Mouse (Mus musculus): ENCODE data around the gene Sars. TPM values are rescaled to one million over a fixed set of nuclear protein-coding genes. Genes with fewer than 3 reads are reported as not detected.

Sars gene
- polyA plus RNA-seq, 1 experiment from 2014 or later: 108 TPM

- no peak overlapping the region for H3K27ac ChIP-seq
- H3K4me2 ChIP-seq: no peak overlapping the region
- H3K4me3 ChIP-seq (replicated peaks): no peak overlapping the region
- 0 out of 2 replicates have a peak, but pooled peaks cover 3% of the 10 kb centered on the region for H3K27me3 ChIP-seq
- 0 out of 2 replicates have a peak, but pooled peaks cover 3% of the 10 kb centered on the region for H3K4me1 ChIP-seq (replicated peaks)
- no peak for ATAC-seq (ENCODE audit: low read depth)
- DNase-seq: no peak
- no peaks in the 10 kb centered on the region for H3K9me3 ChIP-seq (replicated peaks)
- 76% methylated on average over 24 of the region's 24 CpGs for WGBS (ENCODE audit: insufficient replicate concordance)
- no peak overlapping the region for H3K9ac ChIP-seq
- no peaks in the 10 kb centered on the region for H3K36me3 ChIP-seq
These were observed 38.6 kb downstream of the Sars start for GRCm38 (mm10) chr3:108406306-108406885.

- DNase-seq: no peak
- H3K4me1 ChIP-seq (replicated peaks): 0 out of 2 replicates have a peak, but pooled peaks cover 3% of the 10 kb centered on the region
- no peak overlapping the region for H3K27ac ChIP-seq
- 0 out of 2 replicates have a peak, but pooled peaks cover 3% of the 10 kb centered on the region for H3K27me3 ChIP-seq
- no peaks in the 10 kb centered on the region for H3K36me3 ChIP-seq
- ATAC-seq (ENCODE audit: low read depth): no peak
- H3K9ac ChIP-seq: no peak overlapping the region
- H3K4me3 ChIP-seq (replicated peaks): no peak overlapping the region
- WGBS (ENCODE audit: insufficient replicate concordance): 47% methylated on average over 14 of the region's 14 CpGs
- no peak overlapping the region for H3K4me2 ChIP-seq
- H3K9me3 ChIP-seq (replicated peaks): no peaks in the 10 kb centered on the region
These were observed 39.3 kb downstream of the Sars start for GRCm38 (mm10) chr3:108405536-108406305.

- DNase-seq: no peak
- H3K9me3 ChIP-seq (replicated peaks): no peaks in the 10 kb centered on the region
- H3K36me3 ChIP-seq: no peaks in the 10 kb centered on the region
- 0 out of 2 replicates have a peak, but pooled peaks cover 3% of the 10 kb centered on the region for H3K27me3 ChIP-seq
- no peak overlapping the region for H3K9ac ChIP-seq
- H3K4me1 ChIP-seq (replicated peaks): 0 out of 2 replicates have a peak, but pooled peaks cover 3% of the 10 kb centered on the region
- ATAC-seq (ENCODE audit: low read depth): no peak
- H3K4me2 ChIP-seq: no peak overlapping the region
- no peak overlapping the region for H3K27ac ChIP-seq
- no peak overlapping the region for H3K4me3 ChIP-seq (replicated peaks)
- 78% methylated on average over 15 of the region's 15 CpGs for WGBS (ENCODE audit: insufficient replicate concordance)
These were observed 42.5 kb downstream of the Sars start for GRCm38 (mm10) chr3:108402528-108402920.

GRCm38 (mm10) chr3:108401692-108402527 lies 43.1 kb downstream of the Sars start:
- Histone ChIP-seq H3K4me1 (replicated peaks) (0 out of 2 replicates have a peak, but pooled peaks cover 3% of the 10 kb centered on the region), H3K4me3 (replicated peaks) (no peak overlapping the region), H3K4me2 (0 out of 2 replicates have a peak overlapping the region, but pooled peaks have one; percentile 17), H3K9ac (no peak overlapping the region), H3K27ac (no peak overlapping the region), H3K27me3 (0 out of 2 replicates have a peak, but pooled peaks cover 3% of the 10 kb centered on the region), H3K36me3 (no peaks in the 10 kb centered on the region), H3K9me3 (replicated peaks) (no peaks in the 10 kb centered on the region)
- DNase-seq (peak; percentile 53), ATAC-seq (ENCODE audit: low read depth) (peak; percentile 73)
- WGBS (ENCODE audit: insufficient replicate concordance): 31% methylated on average over 22 of the region's 22 CpGs

GRCm38 (mm10) chr3:108400442-108400841 lies 44.6 kb downstream of the Sars start:
- ATAC-seq (ENCODE audit: low read depth): no peak
- H3K9ac ChIP-seq: no peak overlapping the region
- 54% methylated on average over 5 of the region's 5 CpGs for WGBS (ENCODE audit: insufficient replicate concordance)
- no peaks in the 10 kb centered on the region for H3K36me3 ChIP-seq
- H3K27me3 ChIP-seq: 0 out of 2 replicates have a peak, but pooled peaks cover 3% of the 10 kb centered on the region
- H3K4me2 ChIP-seq: no peak overlapping the region
- H3K4me1 ChIP-seq (replicated peaks): 0 out of 2 replicates have a peak, but pooled peaks cover 3% of the 10 kb centered on the region
- DNase-seq: no peak
- no peaks in the 10 kb centered on the region for H3K9me3 ChIP-seq (replicated peaks)
- no peak overlapping the region for H3K4me3 ChIP-seq (replicated peaks)
- H3K27ac ChIP-seq: no peak overlapping the region

- Histone ChIP-seq H3K4me3 (replicated peaks) (no peak overlapping the region), H3K4me2 (no peak overlapping the region), H3K4me1 (replicated peaks) (0 out of 2 replicates have a peak, but pooled peaks cover 3% of the 10 kb centered on the region), H3K36me3 (no peaks in the 10 kb centered on the region), H3K9ac (no peak overlapping the region), H3K27ac (no peak overlapping the region), H3K27me3 (0 out of 2 replicates have a peak, but pooled peaks cover 3% of the 10 kb centered on the region), H3K9me3 (replicated peaks) (no peaks in the 10 kb centered on the region)
- no peak for ATAC-seq (ENCODE audit: low read depth)
- 73% methylated on average over 9 of the region's 9 CpGs for WGBS (ENCODE audit: insufficient replicate concordance)
- no peak for DNase-seq
These were observed 46.7 kb downstream of the Sars start for GRCm38 (mm10) chr3:108398281-108398680.

- Histone ChIP-seq H3K4me1 (replicated peaks) (peaks cover 14% of the 10 kb centered on the region), H3K9ac (no peak overlapping the region), H3K9me3 (replicated peaks) (no peaks in the 10 kb centered on the region), H3K27me3 (no peaks in the 10 kb centered on the region), H3K36me3 (0 out of 2 replicates have a peak, but pooled peaks cover under 1% of the 10 kb centered on the region), H3K4me2 (no peak overlapping the region), H3K27ac (no peak overlapping the region), H3K4me3 (replicated peaks) (no peak overlapping the region)
- 56% methylated on average over 15 of the region's 15 CpGs for WGBS (ENCODE audit: insufficient replicate concordance)
- ATAC-seq (ENCODE audit: low read depth): no peak
- no peak for DNase-seq
These were observed 52.2 kb downstream of the Sars start for GRCm38 (mm10) chr3:108392793-108393192.

GRCm38 (mm10) chr3:108392299-108392698 lies 52.7 kb downstream of the Sars start:
- 33% methylated on average over 10 of the region's 10 CpGs for WGBS (ENCODE audit: insufficient replicate concordance)
- Histone ChIP-seq H3K4me1 (replicated peaks) (peaks cover 14% of the 10 kb centered on the region), H3K9me3 (replicated peaks) (no peaks in the 10 kb centered on the region), H3K9ac (no peak overlapping the region), H3K27me3 (no peaks in the 10 kb centered on the region), H3K4me2 (no peak overlapping the region), H3K4me3 (replicated peaks) (no peak overlapping the region), H3K36me3 (peaks cover 6% of the 10 kb centered on the region), H3K27ac (no peak overlapping the region)
- no peak for DNase-seq
- no peak for ATAC-seq (ENCODE audit: low read depth)

GRCm38 (mm10) chr3:108389111-108389545 lies 55.9 kb downstream of the Sars start:
- H3K27ac ChIP-seq: no peak overlapping the region; the same call in 1 of the 2 replicates
- WGBS (ENCODE audit: insufficient replicate concordance): 3% methylated on average over 5 of the region's 5 CpGs
- H3K36me3 ChIP-seq: peaks cover 20% of the 10 kb centered on the region
- ATAC-seq (ENCODE audit: low read depth) (peak; percentile 71), DNase-seq (peak; percentile 88)
- H3K9me3 ChIP-seq (replicated peaks): no peaks in the 10 kb centered on the region
- H3K4me2 ChIP-seq: no peak overlapping the region
- no peak overlapping the region for H3K4me3 ChIP-seq (replicated peaks)
- H3K9ac ChIP-seq: no peak overlapping the region
- no peaks in the 10 kb centered on the region for H3K27me3 ChIP-seq
- H3K4me1 ChIP-seq (replicated peaks): peaks cover 27% of the 10 kb centered on the region

GRCm38 (mm10) chr3:108386186-108386585 lies 58.8 kb downstream of the Sars start:
- peaks cover 20% of the 10 kb centered on the region for H3K36me3 ChIP-seq
- peaks cover 48% of the 10 kb centered on the region for H3K4me1 ChIP-seq (replicated peaks)
- DNase-seq: no peak
- no peak for ATAC-seq (ENCODE audit: low read depth)
- H3K4me2 ChIP-seq: no peak overlapping the region
- WGBS (ENCODE audit: insufficient replicate concordance): 85% methylated on average over 10 of the region's 10 CpGs
- H3K9ac ChIP-seq: no peak overlapping the region
- H3K27me3 ChIP-seq: no peaks in the 10 kb centered on the region
- H3K27ac ChIP-seq: no peak overlapping the region
- H3K4me3 ChIP-seq (replicated peaks): no peak overlapping the region
- H3K9me3 ChIP-seq (replicated peaks): no peaks in the 10 kb centered on the region

GRCm38 (mm10) chr3:108384425-108384824 lies 60.6 kb downstream of the Sars start:
- DNase-seq (no peak), ATAC-seq (ENCODE audit: low read depth) (no peak)
- H3K4me1 ChIP-seq (replicated peaks): peaks cover 57% of the 10 kb centered on the region
- H3K36me3 ChIP-seq: peaks cover 20% of the 10 kb centered on the region
- H3K27me3 ChIP-seq: no peaks in the 10 kb centered on the region
- peak overlapping the region; percentile 77 for H3K9ac ChIP-seq
- H3K27ac ChIP-seq: peak overlapping the region; percentile 63
- peak overlapping the region; percentile 80 for H3K4me2 ChIP-seq
- H3K9me3 ChIP-seq (replicated peaks): no peaks in the 10 kb centered on the region
- WGBS (ENCODE audit: insufficient replicate concordance): 48% methylated on average over 2 of the region's 2 CpGs
- H3K4me3 ChIP-seq (replicated peaks): peak overlapping the region; percentile 68
